ENCODE assay signal across 8 mouse cellular contexts in the genomic region with DNA sequence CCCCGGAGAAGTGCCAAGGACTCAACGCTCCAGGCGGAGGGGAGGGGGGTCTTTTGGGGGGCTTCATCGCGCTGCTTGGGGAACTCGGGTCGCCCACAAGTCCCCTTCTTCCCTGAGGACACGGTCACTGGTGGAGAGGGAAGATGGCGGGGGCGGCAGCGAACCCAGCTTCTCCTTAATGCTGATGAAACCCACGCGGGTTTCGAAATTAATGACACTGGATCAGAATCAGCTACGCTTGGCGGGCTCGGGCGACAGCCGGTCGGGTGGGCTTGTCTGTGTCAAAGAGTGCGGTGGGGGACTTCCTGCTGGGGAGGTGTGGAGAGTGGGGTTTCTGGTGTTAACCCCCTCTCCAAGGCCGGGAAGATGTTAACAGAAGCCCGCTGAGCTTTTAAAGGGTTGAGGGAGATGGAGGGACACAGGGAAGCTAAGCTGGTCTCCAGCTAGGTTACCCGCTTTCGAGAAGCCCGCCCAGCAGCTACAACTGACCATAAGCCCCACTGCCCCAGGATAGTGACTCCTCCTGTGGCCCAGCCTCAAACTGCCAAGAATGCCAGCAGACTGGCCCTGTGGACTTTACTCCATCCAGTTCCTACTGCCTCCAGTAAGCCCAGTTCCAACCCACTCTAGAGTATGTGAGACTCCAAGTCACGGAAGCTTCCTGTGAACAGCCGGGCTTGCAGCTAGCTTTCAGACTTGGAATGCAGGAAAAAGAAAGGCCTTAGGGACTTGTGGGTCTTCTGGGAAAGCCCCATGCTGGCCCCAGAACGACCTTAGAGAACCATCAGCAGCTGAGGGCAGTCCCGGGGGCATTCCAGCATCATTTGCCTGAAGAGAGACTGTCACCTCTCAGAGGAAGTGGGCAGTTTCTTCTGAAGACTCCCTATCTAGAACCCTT.
DNase-seq lines count a peak whose midpoint lies in the region; ATAC-seq lines count a peak whose summit lies in the region.

No protein-coding gene starts in this region.

- H3K4me3 ChIP-seq in heart, embryonic 11.5 days (ENCODE audit: low read depth, low read length), result peak overlapping the region; percentile 46
- peak overlapping the region; percentile 40 for H3K4me3 ChIP-seq in midbrain, embryonic 12.5 days

- H3K9me3 ChIP-seq in heart, embryonic 11.5 days (replicated peaks; ENCODE audit: control insufficient read depth, low read length), result no peaks in the 10 kb centered on the region
- no peaks in the 10 kb centered on the region for H3K9me3 ChIP-seq in midbrain, embryonic 12.5 days

- ATAC-seq in heart, embryonic 11.5 days (replicated peaks; ENCODE audit: insufficient number of reproducible peaks, low FRiP score, low TSS enrichment), result no peak
- peak; percentile 6 for ATAC-seq in midbrain, embryonic 12.5 days (ENCODE audit: low FRiP score, low read depth)

- H3K4me2 ChIP-seq in heart, embryonic 11.5 days, result peak overlapping the region; percentile 65
- H3K4me2 ChIP-seq in midbrain, embryonic 12.5 days (replicated peaks), result peak overlapping the region; percentile 58

- 13% methylated on average over 30 of the region's 30 CpGs for WGBS in heart, embryonic 11.5 days (ENCODE audit: insufficient replicate concordance)
- 23% methylated on average over 30 of the region's 30 CpGs for WGBS in midbrain, embryonic 12.5 days

- H3K4me1 ChIP-seq in heart, embryonic 11.5 days (ENCODE audit: control insufficient read depth, insufficient read depth, low read length), result peaks cover 15% of the 10 kb centered on the region
- H3K4me1 ChIP-seq in midbrain, embryonic 12.5 days, result peaks cover 15% of the 10 kb centered on the region

- peak; percentile 20 to 37 for DNase-seq in heart, adult 18-20 months
- no peak for DNase-seq in heart, postnatal 4 days
- peak; percentile 19 for DNase-seq in c-Kit-positive CD71-positive TER-119-positive erythroid progenitor cells, embryonic 14.5 days (ENCODE audit: low spot score)
- peak; percentile 52 for DNase-seq in kidney, postnatal 10 days
- peak; percentile 19 for DNase-seq in thymus, postnatal 0 days (ENCODE audit: low spot score)
- no peak for DNase-seq in yolk sac, embryonic 10.5 days (ENCODE audit: low spot score)

- H3K9ac ChIP-seq in heart, embryonic 11.5 days (ENCODE audit: low read depth, low read length), result peak overlapping the region; percentile 83
- H3K9ac ChIP-seq in midbrain, embryonic 12.5 days (replicated peaks), result peak overlapping the region; percentile 55

- peaks cover 27% of the 10 kb centered on the region for H3K27me3 ChIP-seq in heart, embryonic 11.5 days (ENCODE audit: control insufficient read depth, insufficient read depth, low read length)
- H3K27me3 ChIP-seq in midbrain, embryonic 12.5 days, result peaks cover 50% of the 10 kb centered on the region

- H3K36me3 ChIP-seq in heart, embryonic 11.5 days (ENCODE audit: control insufficient read depth, insufficient read depth, low read length), result no peaks in the 10 kb centered on the region
- no peaks in the 10 kb centered on the region for H3K36me3 ChIP-seq in midbrain, embryonic 12.5 days

- peak overlapping the region; percentile 89 for H3K27ac ChIP-seq in heart, embryonic 11.5 days (ENCODE audit: low read depth, low read length)
- H3K27ac ChIP-seq in midbrain, embryonic 12.5 days (replicated peaks), result peak overlapping the region; percentile 84

Comparison
In these comparisons a context has a peak if more than half of its experiments do, and no peak if none do; other contexts are left out.
1. DNase-seq: peak in heart, adult 18-20 months (2 of 2), c-Kit-positive CD71-positive TER-119-positive erythroid progenitor cells, embryonic 14.5 days (single experiment), kidney, postnatal 10 days (single experiment) and thymus, postnatal 0 days (single experiment); none in heart, postnatal 4 days (single experiment) and yolk sac, embryonic 10.5 days (single experiment).